Mouse (Mus musculus): ENCODE results near the gene Bcl11a. TPM values are rescaled to one million over a fixed set of nuclear protein-coding genes. Genes with fewer than 3 reads are reported as not detected.

The Bcl11a gene
- total RNA-seq (2021): 100 to 1,000 TPM; 159 to 162 TPM
- long read RNA-seq, transcript Bcl11a-204 (5 exons, 1,505 nt): minor isoform, 18 of 84 reads
- long read RNA-seq, transcript Bcl11a-203 (5 exons, 2,329 nt): major isoform, 33 of 84 reads
- long read RNA-seq, partial matches to known transcripts: 8 of 84 reads
- long read RNA-seq, other reads (novel, unspliced or antisense): 23 of 84 reads

DNA sequence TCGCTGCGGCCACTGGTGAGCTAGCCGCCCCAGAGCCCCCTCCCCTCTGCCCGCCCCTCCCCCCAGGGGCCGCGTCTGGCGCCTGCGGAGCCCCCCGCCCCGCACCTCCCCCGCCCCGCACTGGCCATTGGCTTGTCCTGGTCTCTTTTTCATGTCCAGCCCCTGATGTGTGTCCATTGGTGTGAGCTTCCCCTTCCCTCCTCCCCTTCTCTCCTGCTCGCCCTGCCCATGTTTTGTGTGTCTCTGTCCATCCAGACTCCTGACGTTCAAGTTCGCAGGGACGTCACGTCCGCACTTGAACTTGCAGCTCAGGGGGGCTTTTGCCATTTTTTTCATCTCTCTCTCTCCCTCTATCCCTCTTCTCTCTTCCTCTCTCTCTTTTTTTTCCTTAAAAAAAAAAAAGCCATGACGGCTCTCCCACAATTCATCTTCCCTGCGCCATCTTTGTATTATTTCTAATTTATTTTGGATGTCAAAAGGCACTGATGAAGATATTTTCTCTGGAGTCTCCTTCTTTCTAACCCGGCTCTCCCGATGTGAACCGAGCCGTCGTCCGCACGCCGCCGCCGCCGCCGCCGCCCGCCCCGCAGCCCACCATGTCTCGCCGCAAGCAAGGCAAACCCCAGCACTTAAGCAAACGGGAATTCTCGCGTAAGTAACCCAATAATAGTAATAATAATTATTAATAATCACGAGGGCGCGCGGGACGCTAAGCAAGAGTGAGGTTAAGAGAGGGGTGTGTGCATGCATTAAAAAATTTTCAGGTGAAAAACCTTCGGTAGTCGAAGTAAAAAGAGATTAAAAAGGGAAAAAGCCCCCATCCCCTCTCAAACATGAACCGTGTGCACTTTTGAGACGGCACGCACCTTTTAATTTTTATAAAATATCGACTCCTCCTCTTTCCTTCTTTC is at the start of gene Bcl11a:
Gene Bcl11a (plus strand): TSS at position 262 of the 911 bp plus-strand sequence.
- peak in 1 of 2 experiments; percentile 55 for DNase-seq (ENCODE audit: low spot score in 2 of 2)

DNA sequence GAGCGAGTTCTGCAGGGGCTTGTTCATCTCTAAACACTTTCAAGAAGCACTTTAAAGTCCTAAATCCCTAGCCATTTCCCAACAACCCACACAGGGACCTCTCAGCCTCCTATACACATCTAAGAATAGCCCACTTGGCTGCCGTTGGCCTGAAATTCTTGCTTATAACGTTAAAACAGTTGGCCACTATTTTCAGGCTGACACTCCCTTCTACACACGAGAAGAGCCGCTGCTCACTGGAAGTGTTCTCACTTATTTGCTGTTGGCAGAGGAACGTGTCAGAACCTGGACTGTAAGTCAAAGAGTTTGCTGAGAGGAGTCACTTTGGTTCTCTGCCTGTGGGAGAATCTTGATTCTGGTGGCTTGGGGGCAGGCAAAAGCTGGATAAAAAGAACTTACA is 33.8 kb upstream of the Bcl11a start:
- no peak for DNase-seq (ENCODE audit: low spot score in 2 of 2)

DNA sequence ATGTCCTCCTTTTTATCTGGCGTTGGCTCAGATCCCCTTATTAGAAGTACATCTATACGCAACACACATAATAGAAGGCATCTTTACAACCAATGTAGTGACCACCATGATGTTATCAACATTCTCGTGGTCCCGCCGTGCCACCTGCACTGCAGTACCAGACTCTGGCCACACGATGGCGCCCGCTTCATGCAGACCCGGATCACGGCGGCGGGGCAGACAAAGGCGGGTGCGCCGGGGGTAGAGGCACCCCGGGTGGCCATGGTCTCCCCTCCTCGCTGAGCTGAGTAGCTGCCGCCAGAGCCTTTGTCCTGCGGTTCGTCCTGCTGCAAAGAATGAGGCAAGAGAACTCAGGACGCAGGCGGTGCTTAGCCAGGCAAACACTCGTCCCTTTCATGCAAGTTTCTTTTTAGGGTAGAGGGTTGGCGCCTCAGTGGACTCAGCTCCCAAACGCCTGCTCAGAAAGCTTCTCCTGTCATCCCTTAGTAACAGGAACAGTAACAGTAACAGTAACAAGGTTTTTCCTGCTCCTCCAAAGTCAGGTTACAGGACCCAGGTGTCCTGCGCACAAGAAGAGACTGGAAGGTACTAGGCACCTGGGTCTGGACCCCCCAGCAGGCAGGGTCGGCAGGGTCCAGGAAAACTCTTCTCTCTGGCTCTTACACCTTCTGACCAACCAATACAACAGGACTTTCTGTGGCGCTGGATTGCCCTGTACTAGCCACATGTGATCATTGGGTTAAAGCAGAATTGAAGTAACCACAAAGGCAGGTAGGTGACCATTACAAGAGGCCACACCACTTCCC is 28.4 kb upstream of the Bcl11a start:
- DNase-seq (ENCODE audit: low spot score in 2 of 2): peak; percentile 90 to 94

GRCm38 (mm10) chr11:24050032-24050757 is 27.7 kb upstream of the Bcl11a start:
- DNase-seq (ENCODE audit: low spot score in 2 of 2): no peak

DNA sequence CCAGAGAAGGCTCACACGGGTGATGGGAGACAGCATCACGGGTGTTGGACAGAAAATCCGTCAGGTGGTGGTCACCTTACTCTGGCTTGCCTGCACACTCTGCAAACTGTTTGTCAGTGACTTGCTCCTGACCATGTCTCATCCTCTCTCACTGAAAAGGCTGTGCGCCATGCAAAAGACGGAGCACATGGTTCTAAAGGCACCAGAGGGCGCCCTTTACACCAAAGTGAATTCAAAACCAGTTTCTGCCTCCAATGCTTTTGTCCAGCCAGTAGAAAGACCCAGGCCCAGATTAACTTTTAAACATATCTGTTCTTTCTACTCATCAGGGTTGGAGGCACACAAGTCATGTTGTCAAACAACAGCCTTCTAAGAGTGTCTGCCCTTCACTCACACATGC is 25.0 kb upstream of the Bcl11a start:
- DNase-seq (ENCODE audit: low spot score in 2 of 2): no peak

DNA sequence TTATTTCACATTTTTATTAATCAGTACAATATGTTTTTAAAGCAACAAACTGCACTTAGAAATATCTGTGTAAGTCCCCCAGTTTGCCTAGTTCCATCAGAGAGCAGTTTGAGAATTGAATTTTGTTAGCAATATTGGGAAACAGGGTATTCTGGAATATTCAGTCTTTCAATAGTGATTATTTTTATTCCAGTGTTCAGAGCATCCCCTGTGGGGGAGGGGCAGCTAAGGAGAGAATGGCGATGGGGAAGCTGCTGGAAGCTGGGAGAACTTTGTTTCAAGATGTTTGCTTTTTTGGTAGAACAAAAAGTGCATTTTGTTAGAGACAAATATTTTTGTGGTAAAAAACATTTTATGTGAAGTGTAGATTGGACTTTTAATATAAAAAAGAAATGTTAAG is 18.7 kb upstream of the Bcl11a start:
- no peak for DNase-seq (ENCODE audit: low spot score in 2 of 2)

GRCm38 (mm10) chr11:24060428-24060827 is 17.4 kb upstream of the Bcl11a start:
- no peak for DNase-seq (ENCODE audit: low spot score in 2 of 2)

GRCm38 (mm10) chr11:24061819-24062218 is 16.0 kb upstream of the Bcl11a start:
- no peak for DNase-seq (ENCODE audit: low spot score in 2 of 2)

GRCm38 (mm10) chr11:24062495-24063096 is 15.3 kb upstream of the Bcl11a start:
- no peak for DNase-seq (ENCODE audit: low spot score in 2 of 2)

DNA sequence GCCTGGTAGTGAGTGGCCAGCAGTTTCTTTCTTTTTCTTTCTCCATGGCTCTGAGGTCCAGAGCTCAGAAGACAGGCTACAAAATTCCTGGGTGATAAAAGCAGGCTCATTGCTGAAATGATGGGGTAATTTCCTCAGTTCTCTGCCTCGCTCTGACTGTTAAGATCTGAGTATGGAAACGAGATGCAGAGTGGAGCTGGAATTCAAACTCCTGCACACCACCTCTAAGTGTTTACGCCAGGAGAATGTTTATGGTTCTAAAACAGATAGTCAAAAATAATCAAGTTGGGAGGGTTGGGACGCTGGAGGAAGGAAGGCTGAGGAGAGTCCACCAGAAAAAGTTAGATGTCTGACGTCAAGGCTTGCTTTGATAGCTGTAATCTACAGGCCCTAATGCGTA is 13.6 kb upstream of the Bcl11a start:
- no peak for DNase-seq (ENCODE audit: low spot score in 2 of 2)

DNA sequence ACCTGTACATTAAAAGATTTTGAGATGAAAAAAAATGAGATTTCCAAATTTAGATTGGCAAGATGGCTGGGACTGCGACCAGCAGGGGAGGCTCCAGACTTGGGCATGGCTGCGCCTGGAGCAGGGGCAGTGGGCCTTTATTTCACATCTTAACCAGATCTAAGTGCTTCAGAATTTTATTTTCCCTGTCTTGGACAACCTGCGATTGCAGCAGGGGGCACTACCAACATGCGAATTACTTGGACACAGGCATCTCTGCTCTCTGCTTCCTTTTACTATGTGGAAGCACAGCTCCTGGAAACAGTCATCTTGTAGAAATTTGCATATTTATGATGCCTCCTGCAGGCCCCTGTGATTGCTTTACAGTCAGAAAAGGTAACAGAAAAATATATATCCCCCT is 12.5 kb upstream of the Bcl11a start:
- DNase-seq (ENCODE audit: low spot score in 2 of 2): peak in 1 of 2 experiments; percentile 40

DNA sequence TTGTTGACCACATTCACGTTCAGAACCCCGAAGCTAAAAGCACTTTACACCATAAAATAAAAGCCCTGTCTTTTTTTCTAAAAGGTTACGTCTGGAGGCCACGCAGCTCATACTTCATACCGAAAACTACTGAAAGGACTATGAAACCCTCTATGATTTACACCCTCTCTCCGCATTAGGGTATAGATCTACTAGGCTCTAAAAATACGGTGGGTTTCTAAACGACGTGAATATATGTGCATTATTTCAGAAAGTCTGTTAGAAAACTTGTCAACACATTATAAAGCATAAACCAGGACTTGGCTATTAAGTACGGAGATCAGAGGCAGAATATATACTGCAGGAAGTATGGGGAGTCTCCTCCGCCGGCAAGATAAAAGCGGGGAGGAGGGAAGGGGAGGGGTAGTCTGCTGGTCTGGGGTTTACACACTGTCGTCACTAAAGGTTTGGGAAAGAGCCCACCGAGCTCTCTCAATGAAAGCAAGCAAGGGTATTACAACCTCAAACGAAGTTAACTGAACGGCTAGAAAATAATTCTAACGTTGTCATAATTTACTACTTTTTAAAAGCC is 3.8 kb upstream of the Bcl11a start:
- peak in 1 of 2 experiments; percentile 29 for DNase-seq (ENCODE audit: low spot score in 2 of 2)

DNA sequence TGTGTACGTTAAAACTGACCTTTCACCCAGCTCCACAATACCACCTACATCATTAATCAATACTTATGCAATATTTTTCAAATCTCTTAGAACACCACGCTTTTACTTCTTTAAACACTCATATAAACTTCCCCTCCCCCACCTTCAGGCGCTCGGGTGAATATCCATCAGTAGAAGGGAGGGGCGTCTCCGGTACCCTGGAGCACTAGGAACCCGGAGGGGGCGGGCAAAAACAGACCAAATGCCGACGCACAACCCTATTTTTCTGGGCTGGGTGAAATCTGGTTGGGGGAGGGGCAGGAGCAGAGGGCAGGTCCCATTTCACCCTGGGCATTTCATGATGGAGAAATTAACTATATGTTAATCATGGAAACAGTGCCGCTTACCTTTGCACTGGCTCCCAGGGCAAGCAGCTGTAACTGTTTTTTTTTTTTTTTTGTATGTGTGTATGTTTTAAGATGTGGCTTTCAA is 3.2 kb upstream of the Bcl11a start, which contains the start of gene A830031A19Rik:
Gene A830031A19Rik (minus strand): TSS at position 421 of the 471 bp plus-strand sequence.
- DNase-seq (ENCODE audit: low spot score in 2 of 2): peak in 1 of 2 experiments; percentile 58

- DNase-seq (ENCODE audit: low spot score in 2 of 2): no peak
Observed at GRCm38 (mm10) chr11:24075486-24076126, 2.2 kb upstream of the Bcl11a start.

GRCm38 (mm10) chr11:24076127-24076650 is 1.7 kb upstream of the Bcl11a start:
- DNase-seq (ENCODE audit: low spot score in 2 of 2): peak; percentile 75 to 82

GRCm38 (mm10) chr11:24076821-24077730 is 780 bp upstream of the Bcl11a start:
- peak in 1 of 2 experiments; percentile 58 for DNase-seq (ENCODE audit: low spot score in 2 of 2)

- peak in 1 of 2 experiments; percentile 51 for DNase-seq (ENCODE audit: low spot score in 2 of 2)
Observed at GRCm38 (mm10) chr11:24078706-24079316, 955 bp downstream of the Bcl11a start.

Data from layer of hippocampus, postnatal 10 days (tissue).